Mouse (Mus musculus) hindbrain, embryonic 15.5 days (tissue): ENCODE data around the gene Fbxw11. TPM values are rescaled to one million over a fixed set of nuclear protein-coding genes. Genes with fewer than 3 reads are reported as not detected.

Source experiments
- ATAC-seq: fragments of 200-750 bp; cut with Nextera tagmentation; 2 replicates; pipeline ENCODE4 v1.8.0; 2017; ENCODE audit warnings: low read depth, moderate number of reproducible peaks, moderate TSS enrichment; ENCODE audit not compliant: low FRiP score
- H3K27ac ChIP-seq: fragments of 300-500 bp; sonication (generic); replicated peaks from 2 replicates; pipeline ENCODE4 v1.5.1; 2015; ENCODE audit warnings: mild to moderate bottlenecking, inconsistent platforms
- H3K27me3 ChIP-seq: fragments of 300-500 bp; sonication (generic); 2 replicates; pipeline ENCODE4 v1.6.1; 2015; ENCODE audit warnings: control low read depth, inconsistent platforms
- H3K36me3 ChIP-seq: fragments of 300-500 bp; sonication (generic); 2 replicates; pipeline ENCODE4 v1.6.1; 2015; ENCODE audit warnings: control low read depth, inconsistent platforms
- H3K4me1 ChIP-seq: fragments of 300-500 bp; sonication (generic); replicated peaks from 2 replicates; pipeline ENCODE4 v1.6.1; 2015; ENCODE audit warnings: control low read depth, inconsistent platforms
- H3K4me2 ChIP-seq: fragments of 300-500 bp; sonication (generic); 2 replicates; pipeline ENCODE4 v1.6.1; 2015; ENCODE audit warnings: moderate library complexity, mild to moderate bottlenecking, inconsistent platforms
- H3K4me3 ChIP-seq: fragments of 300-500 bp; sonication (generic); 2 replicates; pipeline ENCODE4 v1.5.1; 2015; ENCODE audit warnings: mild to moderate bottlenecking, inconsistent platforms
- H3K9ac ChIP-seq: fragments of 300-500 bp; sonication (generic); 2 replicates; pipeline ENCODE4 v1.6.1; 2015; ENCODE audit warnings: inconsistent platforms
- H3K9me3 ChIP-seq: fragments of 300-500 bp; sonication (generic); 2 replicates; pipeline ENCODE4 v1.6.1; 2016; ENCODE audit warnings: control low read depth, inconsistent platforms
- WGBS: fragments of 180-500 bp; shearing (Covaris S2); methylation state at CpG from one replicate; pipeline ENCODE4 v1.1.7; 2015; 5-methylcytosine and 5-hydroxymethylcytosine counted together
- polyA plus RNA-seq: library from polyadenylated mRNA; unstranded; fragments of >200 nt; fragmentation: Nextera tagmentation; extraction: Ambion mirVana; gene quantifications from 2 replicates; pipeline ENCODE4 v1.2.1, GENCODE M21; 2015

Gene Fbxw11
- polyA plus RNA-seq, 1 experiment from 2014 or later: 117 TPM

DNA sequence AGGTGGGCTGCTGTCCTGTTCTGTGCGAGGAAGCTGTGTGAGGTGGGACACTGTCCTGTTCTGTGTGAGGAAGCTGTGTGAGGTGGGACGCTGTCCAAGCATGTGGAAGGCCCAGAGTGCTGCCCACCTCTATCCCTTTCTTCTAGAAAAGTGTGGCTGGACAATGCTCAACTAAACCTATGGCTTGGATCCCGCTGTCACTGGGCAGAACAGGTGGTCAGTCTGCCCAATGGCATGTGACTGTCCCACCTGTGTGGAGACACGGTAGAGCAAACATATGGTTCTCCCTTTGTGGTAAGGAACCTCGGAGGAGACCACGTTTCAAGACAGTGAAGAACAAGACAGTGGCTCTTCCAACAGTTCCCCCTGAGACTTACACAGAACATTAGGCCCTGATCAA lies 14.6 kb upstream of the Fbxw11 start:
- Histone ChIP-seq H3K9ac (no peak overlapping the region), H3K9me3 (no peaks in the 10 kb centered on the region), H3K27me3 (no peaks in the 10 kb centered on the region), H3K36me3 (no peaks in the 10 kb centered on the region), H3K27ac (no peak overlapping the region), H3K4me3 (no peak overlapping the region), H3K4me1 (peaks cover 7% of the 10 kb centered on the region), H3K4me2 (no peak overlapping the region)
- ATAC-seq: no peak
- 83% methylated on average over 6 of the region's 6 CpGs for WGBS

DNA sequence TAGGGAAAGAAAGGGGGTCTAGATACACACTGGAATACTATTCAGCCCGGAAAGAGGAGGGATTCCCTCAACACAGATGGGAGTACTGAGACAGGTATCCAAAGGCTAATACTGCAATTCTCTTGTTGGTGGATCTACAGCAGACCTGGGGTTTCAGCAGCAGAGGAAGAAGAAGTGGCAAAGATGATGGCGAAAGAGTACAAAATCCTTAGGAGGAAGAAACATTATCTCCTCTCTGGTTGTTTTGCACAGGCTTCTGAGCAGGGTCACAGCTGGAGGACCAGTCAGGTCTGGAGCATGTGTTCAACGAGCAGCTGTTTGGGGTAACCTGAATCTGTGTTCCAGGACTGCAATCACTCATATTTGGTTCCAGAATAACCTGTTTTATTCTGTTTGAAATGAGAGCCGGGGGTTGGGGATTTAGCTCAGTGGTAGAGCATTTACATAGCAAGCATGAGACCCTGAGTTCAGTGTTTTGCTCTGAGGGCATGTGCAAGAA lies 12.8 kb upstream of the Fbxw11 start:
- Histone ChIP-seq H3K9ac (no peak overlapping the region), H3K27me3 (no peaks in the 10 kb centered on the region), H3K4me3 (no peak overlapping the region), H3K9me3 (no peaks in the 10 kb centered on the region), H3K4me2 (no peak overlapping the region), H3K36me3 (no peaks in the 10 kb centered on the region), H3K4me1 (no peaks in the 10 kb centered on the region), H3K27ac (no peak overlapping the region)
- 82% methylated on average over 4 of the region's 4 CpGs for WGBS
- no peak for ATAC-seq

DNA sequence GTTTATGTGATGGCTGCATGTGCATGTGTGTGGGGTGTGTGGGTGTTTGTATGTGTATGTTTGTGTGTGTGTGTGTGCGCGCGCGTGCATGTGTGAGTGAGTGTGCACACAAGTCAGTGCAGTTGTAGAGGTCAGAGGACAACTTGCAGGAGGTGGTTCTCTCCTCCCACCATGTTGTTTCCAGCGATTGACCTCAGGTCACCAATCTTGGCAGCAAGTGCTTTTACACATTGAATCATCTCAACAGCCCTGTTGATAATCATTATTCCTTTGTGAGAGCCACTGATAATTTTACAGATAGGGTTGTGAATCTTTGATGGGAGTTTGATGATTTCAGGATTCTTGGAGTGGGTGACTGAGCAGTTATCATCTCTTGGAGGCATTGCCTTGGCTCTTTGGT lies 9.9 kb upstream of the Fbxw11 start:
- WGBS: 94% methylated on average over 5 of the region's 5 CpGs
- Histone ChIP-seq H3K4me2 (no peak overlapping the region), H3K4me1 (no peaks in the 10 kb centered on the region), H3K27ac (no peak overlapping the region), H3K4me3 (no peak overlapping the region), H3K36me3 (no peaks in the 10 kb centered on the region), H3K9me3 (no peaks in the 10 kb centered on the region), H3K9ac (no peak overlapping the region), H3K27me3 (no peaks in the 10 kb centered on the region)
- ATAC-seq: no peak

DNA sequence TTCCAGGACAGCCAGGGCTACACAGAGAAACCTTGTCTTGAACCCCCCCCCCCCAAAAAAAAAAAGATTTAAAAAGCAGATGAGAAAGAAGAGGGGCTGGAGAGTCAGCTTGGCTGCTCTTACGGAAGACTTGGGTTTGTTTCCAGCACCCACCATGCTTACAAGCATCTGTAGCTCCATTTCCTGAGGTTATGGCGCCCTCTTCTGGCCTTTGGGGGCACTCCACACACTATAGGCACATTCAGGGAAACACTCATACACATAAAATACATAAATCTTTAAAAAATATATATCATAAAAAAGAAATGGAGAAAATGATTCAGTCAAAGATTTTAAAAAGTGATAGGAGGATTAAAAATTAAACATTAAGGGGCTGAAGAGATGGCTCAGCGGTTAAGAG lies 9.0 kb upstream of the Fbxw11 start:
- 72% methylated on average over 3 of the region's 3 CpGs for WGBS

DNA sequence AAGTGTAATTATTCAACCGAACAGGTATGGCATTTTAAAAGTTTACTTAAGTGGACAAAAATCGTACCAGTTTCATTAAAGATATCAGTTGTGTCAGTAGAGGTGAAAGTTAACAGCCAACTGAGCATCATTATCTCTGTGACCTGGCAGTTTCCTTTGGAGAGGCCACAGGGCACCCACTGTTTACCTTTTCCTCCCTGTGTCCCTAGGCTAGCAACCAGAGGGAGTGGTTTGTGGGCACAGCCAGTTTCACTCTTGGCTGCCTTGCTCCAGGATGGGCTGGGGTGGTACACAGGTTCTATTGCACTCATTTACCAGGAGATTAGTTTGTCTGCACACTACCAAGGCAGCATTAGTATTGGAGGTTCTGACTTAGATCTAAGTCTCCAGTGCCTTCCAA lies 8.4 kb upstream of the Fbxw11 start:
- 93% methylated on average over 2 of the region's 2 CpGs for WGBS
- no peak overlapping the region for H3K4me3 ChIP-seq
- H3K4me2 ChIP-seq: no peak overlapping the region
- no peaks in the 10 kb centered on the region for H3K36me3 ChIP-seq
- no peak overlapping the region for H3K27ac ChIP-seq
- ATAC-seq: no peak
- no peaks in the 10 kb centered on the region for H3K9me3 ChIP-seq
- H3K4me1 ChIP-seq: no peaks in the 10 kb centered on the region
- H3K9ac ChIP-seq: no peak overlapping the region
- H3K27me3 ChIP-seq: no peaks in the 10 kb centered on the region

More for the DNA sequence above, 9.0 kb upstream of the Fbxw11 start:
- H3K4me1 ChIP-seq: no peaks in the 10 kb centered on the region
- H3K27ac ChIP-seq: no peak overlapping the region
- no peak overlapping the region for H3K4me2 ChIP-seq
- H3K36me3 ChIP-seq: no peaks in the 10 kb centered on the region
- no peak overlapping the region for H3K4me3 ChIP-seq
- no peaks in the 10 kb centered on the region for H3K27me3 ChIP-seq
- H3K9me3 ChIP-seq: no peaks in the 10 kb centered on the region
- no peak for ATAC-seq
- no peak overlapping the region for H3K9ac ChIP-seq

DNA sequence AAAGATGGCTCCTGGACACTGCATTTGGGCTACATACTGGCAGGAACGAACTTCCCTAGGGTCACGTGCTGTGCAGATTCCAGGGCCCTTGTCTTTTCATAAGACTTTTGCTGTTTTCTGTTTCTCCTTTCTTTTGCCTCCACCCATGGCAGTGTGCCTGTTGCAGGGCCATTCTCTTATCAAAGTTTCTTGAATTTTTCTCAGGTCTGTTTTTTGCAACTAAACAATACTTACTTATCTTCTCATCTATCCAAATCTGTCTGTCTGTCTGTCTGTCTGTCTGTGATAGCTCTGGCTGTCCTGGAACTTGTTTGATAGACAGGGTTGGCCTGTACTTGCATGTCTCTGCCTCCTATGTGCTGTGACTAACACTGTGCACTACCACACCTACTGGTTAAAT lies 7.7 kb upstream of the Fbxw11 start:
- no peaks in the 10 kb centered on the region for H3K27me3 ChIP-seq
- H3K4me3 ChIP-seq: no peak overlapping the region
- no peaks in the 10 kb centered on the region for H3K4me1 ChIP-seq
- H3K9me3 ChIP-seq: no peaks in the 10 kb centered on the region
- WGBS: 57% methylated on average over 2 of the region's 2 CpGs
- no peak overlapping the region for H3K9ac ChIP-seq
- ATAC-seq: no peak
- H3K4me2 ChIP-seq: no peak overlapping the region
- no peak overlapping the region for H3K27ac ChIP-seq
- H3K36me3 ChIP-seq: no peaks in the 10 kb centered on the region

DNA sequence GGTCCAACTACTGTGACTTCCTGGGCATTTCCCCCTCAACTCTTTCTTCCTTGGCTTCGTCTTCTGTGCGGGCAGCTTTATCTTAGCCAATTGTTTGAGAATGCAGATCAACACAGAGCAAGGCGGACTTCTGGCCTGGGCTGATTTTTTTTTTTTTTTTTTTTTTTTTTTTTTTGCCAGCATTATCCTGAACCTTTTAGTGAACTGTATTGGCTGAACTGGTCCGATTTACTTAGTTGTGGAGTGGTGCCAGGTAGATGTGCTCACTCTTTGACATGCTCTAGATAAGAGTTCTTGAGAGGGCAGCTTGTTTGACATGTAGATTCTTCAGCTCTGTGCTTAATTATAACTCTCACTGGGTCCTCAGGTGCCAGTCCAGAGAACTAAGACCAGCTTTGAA lies 6.2 kb upstream of the Fbxw11 start:
- 69% methylated on average over 4 of the region's 4 CpGs for WGBS
- no peak for ATAC-seq

DNA sequence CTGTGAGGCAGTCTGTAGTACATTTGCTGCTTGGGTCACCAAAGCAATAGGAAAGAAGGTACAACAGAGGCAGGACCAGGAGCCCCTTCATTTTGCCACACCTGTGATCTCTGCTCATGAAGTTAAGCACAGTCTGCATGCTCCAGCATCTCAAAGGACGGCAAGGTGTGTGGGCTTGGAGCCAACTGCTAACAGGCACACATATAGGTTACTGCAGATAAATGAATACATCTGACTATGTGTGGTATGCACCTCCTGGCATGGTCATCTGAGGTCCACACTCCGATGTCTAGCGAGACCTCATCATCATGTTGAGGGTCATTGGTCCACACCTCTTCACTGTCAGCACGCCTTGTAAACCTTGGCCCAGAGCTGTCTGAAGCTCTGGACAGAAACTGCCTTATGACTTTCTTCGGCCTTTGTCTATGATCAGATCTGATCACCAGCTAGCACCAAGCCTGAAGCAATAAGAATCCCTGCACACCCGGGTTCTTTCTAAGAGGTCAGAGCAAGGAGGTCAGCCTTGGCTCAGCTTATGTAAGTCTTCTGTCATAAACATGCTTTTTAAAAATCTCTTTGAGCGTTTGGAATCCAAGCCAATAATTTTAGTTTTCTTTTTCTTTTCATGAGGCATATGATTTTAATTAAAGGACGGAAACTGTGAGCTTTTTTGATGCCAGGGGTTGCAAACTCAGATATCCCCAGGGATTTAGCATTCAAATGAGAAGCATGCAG lies 3.8 kb upstream of the Fbxw11 start:
- 85% methylated on average over 8 of the region's 8 CpGs for WGBS
- H3K9me3 ChIP-seq: no peaks in the 10 kb centered on the region
- no peak overlapping the region for H3K27ac ChIP-seq
- no peaks in the 10 kb centered on the region for H3K27me3 ChIP-seq
- no peaks in the 10 kb centered on the region for H3K36me3 ChIP-seq
- H3K9ac ChIP-seq: no peak overlapping the region
- no peak overlapping the region for H3K4me3 ChIP-seq
- H3K4me2 ChIP-seq: no peak overlapping the region
- H3K4me1 ChIP-seq: peaks cover 14% of the 10 kb centered on the region
- no peak for ATAC-seq

More for the DNA sequence above, 6.2 kb upstream of the Fbxw11 start:
- Histone ChIP-seq H3K4me1 (peaks cover 5% of the 10 kb centered on the region), H3K36me3 (no peaks in the 10 kb centered on the region), H3K4me3 (no peak overlapping the region), H3K27ac (no peak overlapping the region), H3K4me2 (no peak overlapping the region), H3K9me3 (no peaks in the 10 kb centered on the region), H3K27me3 (no peaks in the 10 kb centered on the region), H3K9ac (no peak overlapping the region)

DNA sequence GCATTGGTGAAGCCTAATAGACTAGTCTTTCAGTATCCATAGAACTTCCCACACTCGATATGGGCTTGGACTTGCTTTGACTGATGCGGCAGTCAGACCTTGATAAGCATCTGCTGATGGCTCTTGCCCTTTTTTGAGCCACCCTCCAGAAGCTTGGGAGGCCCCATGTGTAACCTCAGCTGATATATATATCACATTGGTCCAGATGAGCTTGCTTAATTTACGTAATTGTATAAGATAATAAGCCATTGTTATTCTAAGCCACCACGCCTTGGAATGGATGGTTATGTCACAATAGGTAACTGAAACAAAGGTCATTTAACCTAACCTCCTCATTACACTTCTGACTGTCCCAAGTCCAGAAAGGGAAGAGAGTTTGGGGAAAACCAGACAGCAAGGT lies 1.9 kb upstream of the Fbxw11 start:
- no peak for ATAC-seq
- Histone ChIP-seq H3K4me3 (no peak overlapping the region), H3K9me3 (no peaks in the 10 kb centered on the region), H3K4me1 (peaks cover 20% of the 10 kb centered on the region), H3K36me3 (no peaks in the 10 kb centered on the region), H3K27me3 (no peaks in the 10 kb centered on the region), H3K27ac (no peak overlapping the region), H3K9ac (no peak overlapping the region), H3K4me2 (peak overlapping the region; percentile 83; the same call in 1 of the 2 replicates)
- WGBS: 92% methylated on average over 4 of the region's 4 CpGs

DNA sequence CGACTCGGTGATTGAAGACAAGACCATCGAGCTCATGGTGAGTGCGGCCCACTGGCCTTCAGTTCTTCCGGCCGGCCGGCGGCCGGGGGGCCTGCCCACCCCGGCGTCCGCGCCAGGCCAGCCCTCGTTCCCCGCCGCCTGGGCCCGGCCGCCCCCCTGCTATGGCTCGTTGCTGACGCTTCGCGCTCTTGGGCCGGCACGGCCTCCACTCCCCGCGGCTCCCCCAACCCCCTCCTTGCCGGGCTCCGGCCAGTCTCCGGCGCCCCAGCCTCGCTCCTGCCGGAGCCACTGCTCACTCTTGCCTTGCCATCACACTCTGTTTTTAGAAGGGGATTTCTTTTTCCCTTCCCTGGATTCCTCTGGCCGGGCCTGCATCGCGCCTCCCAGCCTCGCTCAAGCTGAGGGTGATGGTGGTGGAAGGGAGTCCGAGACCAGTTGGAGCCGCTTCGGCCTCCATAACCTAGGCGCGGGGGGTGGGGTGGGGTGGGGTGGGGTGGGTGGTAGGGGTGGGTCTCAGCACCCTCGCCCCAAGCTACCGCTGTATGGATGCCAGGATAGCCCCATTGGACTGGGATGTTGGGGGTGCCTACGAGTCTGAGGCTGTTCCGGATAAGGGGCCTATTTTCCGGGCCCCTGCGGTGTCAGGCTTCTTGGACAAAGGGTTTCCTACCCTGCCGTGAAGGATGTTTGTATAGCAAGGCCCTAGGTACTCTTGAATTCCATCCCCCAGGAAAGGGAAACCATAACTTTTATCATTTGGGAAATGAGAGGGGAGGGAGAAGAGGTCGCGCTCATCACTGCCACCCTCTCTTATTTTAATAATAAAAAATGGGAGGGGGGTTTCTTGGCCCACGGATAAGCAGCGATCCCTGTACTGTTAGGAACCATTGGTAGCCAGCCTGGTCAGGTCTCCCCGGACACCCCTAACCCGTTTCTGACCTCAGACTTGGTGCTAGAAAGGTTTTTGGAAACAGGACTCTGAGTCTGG lies 669 bp downstream of the Fbxw11 start:
- H3K27ac ChIP-seq: peak overlapping the region; percentile 98
- H3K9me3 ChIP-seq: no peaks in the 10 kb centered on the region
- peak overlapping the region; percentile 98 for H3K4me3 ChIP-seq
- H3K36me3 ChIP-seq: no peaks in the 10 kb centered on the region
- peaks cover 20% of the 10 kb centered on the region for H3K4me1 ChIP-seq
- peak; percentile 73 for ATAC-seq
- under 1% methylated on average over 38 of the region's 54 CpGs for WGBS
- H3K4me2 ChIP-seq: peak overlapping the region; percentile 83
- H3K27me3 ChIP-seq: no peaks in the 10 kb centered on the region
- peak overlapping the region; percentile 98 for H3K9ac ChIP-seq

DNA sequence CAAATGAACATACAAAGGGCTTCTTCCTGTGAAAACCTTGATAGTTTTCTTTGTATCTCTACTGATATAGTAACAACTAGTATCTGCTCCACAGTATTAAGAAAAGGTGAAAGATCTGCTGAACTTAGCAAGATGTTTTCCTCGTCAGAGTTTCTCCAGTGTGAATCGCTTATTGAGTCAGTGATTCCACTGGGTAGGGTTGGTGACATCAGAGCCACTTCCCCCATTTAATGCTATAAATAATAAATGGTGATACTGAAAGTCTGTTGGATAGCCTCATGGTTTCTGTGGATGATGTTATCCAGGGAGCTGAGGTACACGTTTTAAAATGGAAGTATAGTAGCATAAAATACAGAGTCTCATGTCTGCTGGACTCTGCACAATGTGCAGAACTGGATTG lies 1.5 kb downstream of the Fbxw11 start:
- peaks cover 20% of the 10 kb centered on the region for H3K4me1 ChIP-seq
- H3K27me3 ChIP-seq: no peaks in the 10 kb centered on the region
- peak overlapping the region; percentile 83 for H3K4me2 ChIP-seq
- no peak for ATAC-seq
- H3K9ac ChIP-seq: peak overlapping the region; percentile 98
- H3K9me3 ChIP-seq: no peaks in the 10 kb centered on the region
- no peaks in the 10 kb centered on the region for H3K36me3 ChIP-seq
- peak overlapping the region; percentile 98 for H3K4me3 ChIP-seq
- H3K27ac ChIP-seq: peak overlapping the region; percentile 98
- 46% methylated on average over 3 of the region's 3 CpGs for WGBS

DNA sequence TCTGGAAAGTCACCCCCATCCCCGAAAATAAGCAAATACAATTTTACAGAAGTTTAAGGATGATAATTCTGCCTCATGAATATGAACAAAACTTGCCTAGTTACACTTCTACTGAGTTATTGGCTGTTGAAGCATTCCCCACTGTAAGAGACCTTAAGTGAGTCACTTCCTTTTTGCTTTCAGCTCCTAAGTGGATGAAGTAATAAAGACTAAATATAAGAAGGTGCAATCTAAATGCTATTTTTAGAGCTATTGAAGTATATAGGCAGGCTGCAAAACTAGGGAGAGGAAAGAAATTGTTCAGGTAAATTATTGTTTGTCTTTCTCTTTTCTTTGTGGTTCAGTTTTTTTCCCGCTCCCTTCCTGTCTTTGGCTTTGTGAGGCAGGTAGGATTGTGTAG lies 4.7 kb downstream of the Fbxw11 start:
- Histone ChIP-seq H3K9me3 (no peaks in the 10 kb centered on the region), H3K4me2 (no peak overlapping the region), H3K9ac (no peak overlapping the region), H3K27ac (no peak overlapping the region), H3K4me1 (peaks cover 17% of the 10 kb centered on the region), H3K4me3 (no peak overlapping the region), H3K36me3 (no peaks in the 10 kb centered on the region), H3K27me3 (no peaks in the 10 kb centered on the region)
- ATAC-seq: no peak
- WGBS: 88% methylated on average over 2 of the region's 2 CpGs
